Mouse (Mus musculus): Measurements from ENCODE around the gene Hsp90ab1.

DNA sequence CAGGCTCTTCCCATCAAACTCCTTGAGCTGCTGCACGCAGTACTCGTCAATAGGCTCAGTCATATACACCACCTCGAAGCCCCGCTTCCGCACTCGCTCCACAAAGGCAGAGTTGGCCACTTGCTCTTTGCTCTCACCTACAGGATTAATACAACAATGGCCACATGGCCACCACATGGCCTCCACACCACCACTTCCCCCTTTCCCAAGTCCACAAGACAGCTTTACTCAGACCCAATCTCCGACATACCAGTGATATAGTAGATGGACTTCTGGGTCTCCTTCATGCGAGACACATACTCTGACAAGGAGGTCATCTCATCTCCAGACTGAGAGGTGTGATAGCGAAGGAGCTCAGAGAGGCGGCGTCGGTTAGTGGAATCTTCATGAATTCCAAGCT is 4.1 kb downstream of the Hsp90ab1 start:
- TF ChIP-seq CTCF (IDR thresholded peaks at IDR 0.05; ENCODE audit: extremely low read depth, insufficient read depth, insufficient read length, insufficient replicate concordance) (no peak), POLR2A (IDR thresholded peaks at IDR 0.05; ENCODE audit: low read depth, low read length) (no peak)

Measured in spleen, adult 2 months (tissue).